Mouse (Mus musculus) heart, postnatal 0 days (tissue): ENCODE measurements around the gene Gm16181. TPM values are rescaled to one million over a fixed set of nuclear protein-coding genes. Genes with fewer than 3 reads are reported as not detected.

Source experiments
- ATAC-seq: fragments of 200-750 bp; cut with Nextera tagmentation; 2 replicates; pipeline ENCODE4 v1.8.0; 2017; ENCODE audit warnings: low read depth, moderate number of reproducible peaks, moderate library complexity; ENCODE audit not compliant: insufficient read depth
- DNase-seq: peaks from one replicate; pipeline ENCODE4 v3.0.0-alpha.2; 2016; ENCODE audit warnings: low spot score
- H3K27ac ChIP-seq: fragments of 300-500 bp; sonication (generic); 2 replicates; pipeline ENCODE4 v1.5.1; 2014; ENCODE audit warnings: low read depth, mild to moderate bottlenecking
- H3K27me3 ChIP-seq: fragments of 300-500 bp; sonication (generic); 2 replicates; pipeline ENCODE4 v1.6.1; 2014; ENCODE audit warnings: low read length, mixed read lengths; ENCODE audit not compliant: control insufficient read depth, insufficient read depth
- H3K36me3 ChIP-seq: fragments of 300-500 bp; sonication (generic); replicated peaks from 2 replicates; pipeline ENCODE4 v1.6.1; 2014; ENCODE audit warnings: low read length, mixed read lengths; ENCODE audit not compliant: control insufficient read depth, insufficient read depth
- H3K4me1 ChIP-seq: fragments of 300-500 bp; sonication (generic); 2 replicates; pipeline ENCODE4 v1.6.1; 2014; ENCODE audit warnings: antibody characterized with exemption; ENCODE audit not compliant: control insufficient read depth, insufficient read depth
- H3K4me2 ChIP-seq: fragments of 300-500 bp; sonication (generic); 2 replicates; pipeline ENCODE4 v1.6.1; 2014; ENCODE audit warnings: low read depth, mild to moderate bottlenecking, low read length, moderate library complexity
- H3K4me3 ChIP-seq: fragments of 300-500 bp; sonication (generic); 2 replicates; pipeline ENCODE4 v1.5.1; 2014; ENCODE audit warnings: low read depth, low read length
- H3K9ac ChIP-seq: fragments of 300-500 bp; sonication (generic); replicated peaks from 2 replicates; pipeline ENCODE4 v1.6.1; 2014; ENCODE audit warnings: low read depth, low read length, mixed read lengths
- H3K9me3 ChIP-seq: fragments of 300-500 bp; sonication (generic); replicated peaks from 2 replicates; pipeline ENCODE4 v1.6.1; 2016; ENCODE audit warnings: low read length; ENCODE audit not compliant: control insufficient read depth
- CTCF ChIP-seq: IDR thresholded peaks from 2 replicates; pipeline ENCODE4 v1.5.1; 2016; ENCODE audit warnings: antibody characterized with exemption, control low read depth, low read depth
- EP300 ChIP-seq: IDR thresholded peaks from 2 replicates; pipeline ENCODE4 v1.6.1; 2016; ENCODE audit warnings: antibody characterized with exemption, low read depth
- WGBS: fragments of 180-500 bp; shearing (Covaris S2); extraction: QIAGEN DNeasy Blood & Tissue Kit; methylation state at CpG from one replicate; pipeline ENCODE4 v1.1.7; 2014; 5-methylcytosine and 5-hydroxymethylcytosine counted together
- polyA plus RNA-seq: library from polyadenylated mRNA; unstranded; fragments of >200 nt; fragmentation: Nextera tagmentation; extraction: Ambion mirVana; gene quantifications from 2 replicates; pipeline ENCODE4 v1.2.1, GENCODE M21; 2015
- total RNA-seq: library from RNA; depleted of rRNA; stranded (reverse); fragments of >200 nt; gene quantifications from 2 replicates; pipeline ENCODE4 v1.2.3, GENCODE M21; 2014; ENCODE audit warnings: low replicate concordance

Gm16181 gene
- total and polyA plus RNA-seq, 2 experiments from 2014 or later, result 0.87 TPM; not detected in 1

- no peak within 1 kb of the TSS for H3K4me2 ChIP-seq
- TF ChIP-seq CTCF (no peak), EP300 (no peak)
- H3K9me3 ChIP-seq, result no peaks in the 10 kb centered on the region
- DNase-seq (no peak), ATAC-seq (no peak)
- H3K9ac ChIP-seq, result no peak within 1 kb of the TSS
- H3K36me3 ChIP-seq, result no peaks in the 10 kb centered on the region
- peaks cover 46% of the 10 kb centered on the region for H3K27me3 ChIP-seq
- H3K4me3 ChIP-seq, result no peak within 1 kb of the TSS
- no peaks in the 10 kb centered on the region for H3K4me1 ChIP-seq
- whole genome bisulfite sequencing, result 30% methylated on average over 20 of the region's 20 CpGs
- no peak within 1 kb of the TSS; the same call in 1 of the 2 replicates for H3K27ac ChIP-seq
Measured at GRCm38 (mm10) chr17:35204494-35205379, 15.9 kb upstream of the Gm16181 start, which contains the start of gene Lta. Gene Lta, minus strand, starts transcription at chr17:35205351.

GRCm38 (mm10) chr17:35205380-35205769 lies 15.3 kb upstream of the Gm16181 start:
- no peak overlapping the region for H3K27ac ChIP-seq
- H3K36me3 ChIP-seq, result no peaks in the 10 kb centered on the region
- peaks cover 39% of the 10 kb centered on the region for H3K27me3 ChIP-seq
- no peak overlapping the region for H3K9ac ChIP-seq
- no peaks in the 10 kb centered on the region for H3K4me1 ChIP-seq
- no peaks in the 10 kb centered on the region for H3K9me3 ChIP-seq
- TF ChIP-seq EP300 (no peak), CTCF (no peak)
- WGBS, result 47% methylated on average over 10 of the region's 10 CpGs
- no peak overlapping the region for H3K4me3 ChIP-seq
- no peak overlapping the region for H3K4me2 ChIP-seq
- DNase-seq (no peak), ATAC-seq (no peak)

GRCm38 (mm10) chr17:35209785-35210535 lies 10.7 kb upstream of the Gm16181 start:
- Histone ChIP-seq H3K36me3 (no peaks in the 10 kb centered on the region), H3K4me2 (no peak overlapping the region), H3K9ac (no peak overlapping the region), H3K27ac (no peak overlapping the region), H3K27me3 (0 out of 2 replicates have a peak, but pooled peaks cover 4% of the 10 kb centered on the region), H3K9me3 (no peaks in the 10 kb centered on the region), H3K4me1 (no peaks in the 10 kb centered on the region), H3K4me3 (no peak overlapping the region)
- ATAC-seq, result no peak
- 67% methylated on average over 12 of the region's 12 CpGs for WGBS
- DNase-seq, result no peak
- no peak for TF ChIP-seq CTCF
- TF ChIP-seq EP300, result no peak

- whole genome bisulfite sequencing, result 64% methylated on average over 3 of the region's 3 CpGs
- no peak for DNase-seq
- TF ChIP-seq EP300 (no peak), CTCF (no peak)
- Histone ChIP-seq H3K9me3 (no peaks in the 10 kb centered on the region), H3K4me1 (no peaks in the 10 kb centered on the region), H3K27me3 (no peaks in the 10 kb centered on the region), H3K9ac (no peak overlapping the region), H3K4me2 (no peak overlapping the region), H3K4me3 (no peak overlapping the region), H3K36me3 (no peaks in the 10 kb centered on the region), H3K27ac (no peak overlapping the region)
- ATAC-seq, result no peak
Measured at GRCm38 (mm10) chr17:35210593-35210992, 10.0 kb upstream of the Gm16181 start.

- DNase-seq, result no peak
- no peak overlapping the region for H3K27ac ChIP-seq
- no peaks in the 10 kb centered on the region for H3K36me3 ChIP-seq
- no peak overlapping the region for H3K9ac ChIP-seq
- H3K4me2 ChIP-seq, result no peak overlapping the region
- H3K4me3 ChIP-seq, result no peak overlapping the region
- no peak for ATAC-seq
- TF ChIP-seq EP300, result no peak
- TF ChIP-seq CTCF, result no peak
- WGBS, result 86% methylated on average over 5 of the region's 5 CpGs
- H3K27me3 ChIP-seq, result no peaks in the 10 kb centered on the region
- no peaks in the 10 kb centered on the region for H3K9me3 ChIP-seq
- no peaks in the 10 kb centered on the region for H3K4me1 ChIP-seq
Measured at GRCm38 (mm10) chr17:35213071-35213470, 7.6 kb upstream of the Gm16181 start.
